Mouse (Mus musculus) bone marrow, adult 2 months (tissue): ENCODE measurements around the gene Grin2a. TPM values are rescaled to one million over a fixed set of nuclear protein-coding genes. Genes with fewer than 3 reads are reported as not detected.

Source experiments
- H3K27ac ChIP-seq: fragments of 200-500 bp; 2 replicates; pipeline ENCODE4 v1.5.1; 2012; ENCODE audit warnings: low read depth, mild to moderate bottlenecking, control low read depth, inconsistent platforms, low read length; ENCODE audit not compliant: control insufficient read depth, poor library complexity, insufficient read depth
- H3K4me1 ChIP-seq: fragments of 200-500 bp; 2 replicates; pipeline ENCODE4 v1.6.1; 2011; ENCODE audit warnings: low read length; ENCODE audit not compliant: control insufficient read depth, insufficient read depth
- H3K4me3 ChIP-seq: fragments of 200-500 bp; replicated peaks from 2 replicates; pipeline ENCODE3; 2011; ENCODE audit warnings: mild to moderate bottlenecking, low read depth, low read length, control low read depth; ENCODE audit not compliant: control insufficient read depth
- CTCF ChIP-seq: fragments of 200-500 bp; IDR thresholded peaks from 2 replicates; pipeline ENCODE4 v1.5.1; 2011; ENCODE audit warnings: low read length, control low read depth; ENCODE audit not compliant: control insufficient read depth, insufficient read depth
- POLR2A ChIP-seq: fragments of 200-500 bp; IDR thresholded peaks from 2 replicates; pipeline ENCODE4 v1.6.1; 2011; ENCODE audit warnings: low read depth, mild to moderate bottlenecking, control low read depth, low read length, borderline replicate concordance; ENCODE audit not compliant: control insufficient read depth
- WGBS: fragments of 180-500 bp; shearing (Covaris S2); methylation state at CpG from one replicate; pipeline ENCODE4 v1.1.7; 2018; 5-methylcytosine and 5-hydroxymethylcytosine counted together
- polyA plus RNA-seq: library from polyadenylated mRNA; stranded (reverse); fragments of >200 nt; gene quantifications from 2 replicates; pipeline ENCODE4 v1.2.4, GENCODE M21; 2011; ENCODE audit warnings: low replicate concordance; ENCODE audit not compliant: missing spikeins, insufficient read depth, insufficient read length

The Grin2a gene
- polyA plus RNA-seq, 1 experiment = 0.45 TPM

DNA sequence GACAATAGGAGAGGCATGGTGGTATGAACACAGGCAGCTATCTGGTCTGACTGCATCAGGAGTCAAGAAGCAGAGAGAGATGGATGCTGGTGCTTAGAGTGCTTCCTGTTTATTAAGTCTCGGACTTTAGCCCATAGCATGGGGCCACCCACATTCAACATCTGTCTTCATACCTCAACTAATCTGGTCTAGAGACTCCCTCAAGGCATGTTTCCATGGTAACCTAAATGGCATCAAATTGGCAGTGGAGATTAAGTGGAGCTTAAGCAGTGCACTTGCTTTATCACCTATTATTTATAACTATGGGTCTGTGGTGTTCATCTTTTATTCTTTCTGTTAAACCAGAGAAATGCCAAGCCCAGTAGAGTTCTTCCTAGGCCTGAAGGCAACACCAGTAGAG, 433.5 kb downstream of the Grin2a start:
- WGBS = 27% methylated on average over 1 of the region's 1 CpGs
- Histone ChIP-seq H3K4me1 (no peaks in the 10 kb centered on the region), H3K4me3 (no peak overlapping the region), H3K27ac (no peak overlapping the region)
- no peak for TF ChIP-seq CTCF
- TF ChIP-seq POLR2A = no peak

DNA sequence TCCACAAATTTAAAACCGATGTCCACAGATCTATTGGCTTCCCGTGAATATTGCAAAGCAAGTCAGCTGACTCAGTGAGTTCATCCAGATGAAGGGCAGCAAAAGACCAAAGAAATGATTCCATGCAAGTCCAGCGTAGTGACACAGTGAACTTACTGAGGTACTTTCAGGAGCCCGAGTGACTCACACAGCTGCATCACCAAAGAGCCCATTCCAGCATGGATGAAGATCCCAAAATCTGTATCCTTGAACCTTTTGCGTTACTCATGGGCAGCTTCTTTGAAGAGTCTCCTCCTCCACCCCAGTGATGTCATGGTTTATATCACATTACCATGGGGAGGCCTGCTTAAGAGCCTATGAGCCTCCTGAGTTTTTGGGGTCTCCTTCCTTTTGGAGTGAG, 460.2 kb downstream of the Grin2a start:
- H3K4me1 ChIP-seq = no peaks in the 10 kb centered on the region
- TF ChIP-seq POLR2A (no peak), CTCF (no peak)
- 82% methylated on average over 5 of the region's 5 CpGs for WGBS
- H3K4me3 ChIP-seq = no peak overlapping the region
- H3K27ac ChIP-seq = no peak overlapping the region

DNA sequence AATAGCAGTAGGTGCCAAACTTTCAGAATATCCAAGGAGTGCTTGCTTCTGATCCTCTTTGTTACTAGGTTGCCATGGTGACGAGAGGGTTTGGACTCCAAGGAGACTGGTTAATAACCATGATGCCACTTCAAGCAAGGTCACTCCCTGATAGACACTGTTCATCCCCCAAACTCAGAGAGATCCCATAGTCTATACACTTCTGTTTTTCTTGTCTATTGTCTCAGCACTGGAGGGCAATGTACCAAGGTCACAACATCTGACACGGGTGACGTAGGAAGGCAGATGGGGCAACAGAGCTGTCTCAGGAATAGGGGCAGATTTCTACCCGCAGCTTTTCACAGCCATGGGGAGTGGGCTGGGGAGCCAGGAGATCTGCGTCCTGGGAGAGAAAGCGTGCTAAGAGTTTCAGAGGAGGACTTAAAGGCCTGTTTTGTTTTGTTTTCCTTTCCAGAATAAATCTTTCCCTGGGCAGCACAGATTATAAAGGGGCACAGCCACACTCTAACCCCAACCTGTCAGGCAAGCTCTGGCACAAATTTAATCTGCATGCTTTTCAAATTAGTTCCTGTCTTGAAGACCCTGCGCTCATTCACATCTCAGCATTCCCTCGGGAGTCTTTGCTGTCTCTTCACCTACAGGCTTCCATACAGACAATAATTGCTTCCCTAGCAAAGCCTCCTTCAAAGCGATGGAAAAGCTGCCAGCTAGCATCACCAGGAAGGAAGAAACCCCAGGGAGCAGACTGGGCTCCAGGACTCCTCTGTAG, 461.6 kb downstream of the Grin2a start:
- Histone ChIP-seq H3K4me1 (no peaks in the 10 kb centered on the region), H3K27ac (no peak overlapping the region), H3K4me3 (no peak overlapping the region)
- no peak for TF ChIP-seq CTCF
- no peak for TF ChIP-seq POLR2A
- WGBS = 58% methylated on average over 9 of the region's 9 CpGs

- Histone ChIP-seq H3K27ac (no peak overlapping the region), H3K4me1 (no peaks in the 10 kb centered on the region), H3K4me3 (no peak overlapping the region)
- WGBS = 76% methylated on average over 6 of the region's 6 CpGs
- TF ChIP-seq POLR2A = no peak
- no peak for TF ChIP-seq CTCF
These were observed 462.4 kb downstream of the Grin2a start for GRCm38 (mm10) chr16:9532843-9533532.

GRCm38 (mm10) chr16:9527214-9527613, 468.1 kb downstream of the Grin2a start:
- H3K4me1 ChIP-seq = no peaks in the 10 kb centered on the region
- WGBS = 65% methylated on average over 5 of the region's 5 CpGs
- TF ChIP-seq CTCF (no peak), POLR2A (no peak)
- no peak overlapping the region for H3K4me3 ChIP-seq
- H3K27ac ChIP-seq = no peak overlapping the region

DNA sequence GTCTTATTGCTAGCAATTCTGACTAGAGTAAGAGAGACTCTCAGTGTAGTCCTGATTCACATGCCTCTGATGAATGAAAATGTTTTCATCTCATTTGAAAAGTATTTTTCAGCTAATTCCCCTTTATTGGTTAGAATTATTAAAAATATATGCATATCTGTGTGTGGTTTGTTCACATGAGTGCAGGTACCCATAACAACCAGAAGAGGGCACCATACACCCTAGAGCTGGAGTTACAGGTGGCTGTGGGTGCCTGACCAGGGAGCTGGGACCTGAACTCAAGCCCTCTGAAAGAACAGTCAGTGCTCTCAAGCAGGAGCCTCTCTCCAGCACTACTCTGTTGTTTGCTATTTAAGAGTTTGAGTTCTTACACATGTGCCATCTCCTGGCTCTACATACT, 472.0 kb downstream of the Grin2a start:
- Histone ChIP-seq H3K27ac (no peak overlapping the region), H3K4me1 (no peaks in the 10 kb centered on the region), H3K4me3 (no peak overlapping the region)
- TF ChIP-seq CTCF (no peak), POLR2A (no peak)

Other genes with a start within 250 kb of the Grin2a start
- 9.3 TPM in 1 of 2 replicates, not detected in the other for gene Rpl39l, start 174.7 kb upstream of the Grin2a start, polyA plus RNA-seq
- gene Atf7ip2, start 197.2 kb upstream of the Grin2a start, polyA plus RNA-seq = 1.0 TPM in 1 of 2 replicates, not detected in the other